Mouse (Mus musculus): ENCODE results near the gene Mrpl47. TPM values are rescaled to one million over a fixed set of nuclear protein-coding genes. Genes with fewer than 3 reads are reported as not detected.
A peak's percentile ranks its signal among the peaks of the same experiment; 100 is the strongest.
"Not testable (repeated sequence)": the region's sequence is repeated elsewhere in the genome, so short reads cannot be mapped to it uniquely, and the experiment has no call there.

Mrpl47 gene
- polyA plus RNA-seq, 2 experiments from 2014 or later = 14.0 to 28.8 TPM

DNA sequence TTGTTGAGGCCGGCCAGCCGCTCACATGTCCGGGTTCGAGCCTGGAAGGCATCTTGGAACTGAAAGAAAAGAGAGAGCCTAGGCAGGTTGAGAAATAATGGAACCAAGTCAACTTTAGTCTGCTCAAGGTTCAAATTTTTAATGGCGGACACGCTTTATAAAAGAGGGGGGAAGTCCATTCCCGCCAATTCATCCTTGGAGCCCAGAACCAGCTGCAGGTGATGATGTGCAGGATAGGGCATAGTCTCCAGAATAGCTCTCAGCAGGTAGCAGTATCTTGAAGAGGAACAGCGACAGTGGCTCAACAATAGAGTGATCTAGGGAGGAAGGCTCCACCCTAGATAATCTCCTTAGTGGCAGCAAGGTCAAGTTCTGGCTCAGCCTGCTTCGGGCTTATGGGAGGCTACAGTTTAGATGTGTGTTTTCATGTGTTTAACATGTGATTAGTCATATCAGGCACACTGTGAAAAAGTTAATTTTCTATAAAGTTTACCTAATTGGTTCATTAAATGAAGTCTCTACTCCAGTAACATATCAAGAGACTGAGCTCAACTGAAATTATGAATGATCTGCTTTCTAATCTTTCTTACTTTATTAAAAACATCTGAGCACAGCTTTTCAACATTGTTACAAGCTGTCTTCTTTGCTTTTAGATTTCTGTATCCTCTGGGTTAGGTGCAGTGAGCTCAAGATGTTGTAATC is 31.6 kb downstream of the Mrpl47 start, which contains the start of gene Actl6a:
TSS of gene Actl6a (plus strand) at position 652 of the 702 bp plus-strand sequence.
- ATAC-seq = not testable (repeated sequence)

DNA sequence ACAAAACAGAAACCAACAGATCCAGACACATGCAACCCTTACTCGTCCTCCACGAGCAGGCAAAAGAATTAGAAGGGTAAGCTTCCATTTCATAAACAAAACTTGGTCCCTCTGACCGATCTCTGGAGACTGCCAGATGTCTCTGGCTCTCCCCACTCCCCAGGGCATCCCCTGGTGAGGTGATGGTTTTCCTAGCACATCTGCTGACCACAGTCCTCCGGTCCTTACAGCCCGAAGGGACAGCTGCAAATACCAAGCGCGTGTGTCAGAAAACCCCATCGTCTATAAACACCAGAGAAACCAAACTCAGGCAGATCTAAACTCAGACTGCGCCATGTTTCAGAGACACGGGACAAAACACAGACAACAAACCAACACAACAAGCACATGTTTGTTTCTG is 32.8 kb downstream of the Mrpl47 start:
- ATAC-seq = not testable (repeated sequence)

GRCm38 (mm10) chr3:32704021-32704420 is 33.4 kb downstream of the Mrpl47 start:
- not testable (repeated sequence) for ATAC-seq

GRCm38 (mm10) chr3:32698228-32698863 is 39.1 kb downstream of the Mrpl47 start:
- peak; percentile 77 for ATAC-seq

DNA sequence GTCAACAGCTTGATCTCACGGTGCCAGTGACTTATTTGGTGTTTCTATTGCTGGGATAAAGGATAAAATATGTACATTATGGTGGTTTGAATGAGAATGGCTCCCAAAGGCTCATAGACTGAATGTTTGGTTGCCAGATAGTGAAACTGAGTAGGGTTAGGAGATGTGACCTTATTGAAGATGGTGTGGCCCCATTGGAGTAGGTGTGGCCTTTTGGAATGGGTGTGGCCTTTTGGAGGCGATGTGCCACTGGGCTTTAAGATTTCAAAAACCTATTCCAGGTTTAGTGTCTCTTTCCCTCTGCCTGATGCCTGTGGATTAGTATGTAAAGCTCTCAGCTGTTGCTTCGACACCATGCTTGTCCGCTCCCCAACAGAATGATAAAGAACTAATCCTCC is 41.8 kb downstream of the Mrpl47 start:
- no peak for ATAC-seq

DNA sequence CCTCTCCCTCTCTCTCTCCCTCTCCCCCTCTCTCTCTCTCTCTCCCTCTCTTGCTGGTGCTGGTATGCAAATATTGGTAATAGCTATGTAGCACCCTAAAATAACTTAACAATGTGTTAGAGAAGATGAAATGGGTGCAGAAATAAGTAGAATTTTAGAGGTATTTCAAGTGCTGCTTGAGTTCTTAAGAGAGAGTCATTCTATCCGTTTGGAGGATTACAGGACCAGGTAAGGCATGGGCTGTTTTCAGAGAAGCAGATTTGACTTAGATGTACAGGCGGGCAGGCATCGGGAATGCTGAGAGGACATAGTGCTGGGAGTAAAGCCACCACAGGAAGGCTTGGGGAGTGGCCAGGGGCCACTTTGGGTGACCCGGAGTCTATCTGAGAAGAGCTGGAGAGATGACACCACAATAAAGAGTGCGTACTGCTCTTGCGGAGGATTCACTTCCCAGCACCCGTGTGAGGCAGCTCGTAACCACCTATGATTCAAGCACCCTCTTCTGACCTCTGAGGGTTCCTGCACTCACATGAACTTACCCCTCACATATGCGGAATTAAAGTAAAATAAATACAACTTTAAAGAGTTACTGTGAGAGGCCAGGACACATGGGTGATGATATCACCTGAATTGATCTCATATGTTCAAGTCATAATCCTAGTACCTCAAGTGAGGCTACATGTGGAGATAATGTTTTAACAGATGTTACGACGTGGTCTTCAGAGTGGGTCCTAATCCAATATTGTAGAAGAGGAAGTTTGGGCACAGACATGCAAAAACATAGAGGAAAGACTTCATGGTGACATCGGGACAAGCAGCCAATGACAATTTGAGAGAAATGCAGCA is 42.4 kb downstream of the Mrpl47 start:
- no peak for ATAC-seq

- no peak for ATAC-seq
These were observed 43.2 kb downstream of the Mrpl47 start for GRCm38 (mm10) chr3:32694211-32694610.

GRCm38 (mm10) chr3:32691841-32692240 is 45.6 kb downstream of the Mrpl47 start:
- no peak for ATAC-seq

- ATAC-seq = no peak
These were observed 46.5 kb downstream of the Mrpl47 start for GRCm38 (mm10) chr3:32690901-32691300.

DNA sequence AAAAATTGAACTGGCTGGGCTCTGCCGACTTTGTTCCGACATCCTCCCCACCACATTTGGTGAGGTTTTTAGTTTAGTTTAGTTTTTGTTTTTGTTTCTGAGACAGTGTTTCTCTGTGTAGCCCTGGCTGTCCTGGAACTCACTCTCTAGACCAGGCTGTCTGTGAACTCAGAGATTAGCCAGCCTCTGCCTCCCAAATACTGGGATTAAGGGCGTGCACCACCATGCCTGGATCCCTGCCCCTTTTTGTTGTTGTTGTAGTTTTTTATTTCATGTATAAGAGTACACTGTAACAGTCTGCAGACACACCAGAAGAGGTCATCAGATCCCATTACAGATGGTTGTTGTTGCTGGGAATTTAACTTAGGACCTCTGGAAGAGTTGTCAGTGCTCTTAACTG is 47.4 kb downstream of the Mrpl47 start:
- no peak for ATAC-seq

DNA sequence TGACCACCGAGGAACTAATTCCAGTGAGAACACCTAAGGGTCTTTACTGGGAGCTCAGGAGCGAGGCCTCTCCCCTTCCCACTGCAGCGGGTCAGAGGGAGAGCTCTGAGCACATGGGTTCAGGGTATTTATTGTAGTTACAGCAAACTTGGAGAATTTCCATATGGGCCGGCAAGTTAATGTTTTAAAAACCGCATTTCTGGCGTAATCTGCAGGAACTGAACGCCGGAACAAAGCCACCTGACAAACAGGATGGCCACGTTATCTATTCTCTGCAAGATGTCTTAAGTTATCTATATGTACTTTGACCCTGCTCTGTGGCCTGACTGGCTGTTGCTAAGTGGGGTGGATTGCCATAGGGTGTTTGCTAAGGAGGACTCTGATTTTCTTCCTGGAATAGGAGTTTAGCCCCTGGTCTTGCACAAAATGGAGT is 47.8 kb downstream of the Mrpl47 start:
- no peak for ATAC-seq

DNA sequence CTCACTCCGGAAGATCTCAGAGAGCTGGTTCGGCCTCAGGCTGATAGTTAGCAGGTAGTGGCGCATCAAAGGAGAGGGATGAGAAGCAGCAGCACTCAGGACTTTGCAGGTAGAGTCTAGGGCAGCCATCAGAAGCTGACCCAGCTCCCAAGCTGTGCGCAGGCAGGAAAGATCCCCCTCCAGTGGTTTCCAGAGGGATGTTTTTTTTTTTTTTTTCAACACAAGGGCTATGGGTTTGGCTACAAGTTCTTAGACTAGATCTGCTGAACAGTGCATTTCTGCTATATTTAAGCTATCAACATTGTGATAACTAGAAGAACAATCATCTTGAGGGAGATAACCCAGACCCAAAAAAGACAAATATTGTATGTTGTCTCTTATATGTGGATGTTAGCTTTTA is 50.2 kb downstream of the Mrpl47 start:
- ATAC-seq = no peak

GRCm38 (mm10) chr3:32686537-32686936 is 50.9 kb downstream of the Mrpl47 start:
- no peak for ATAC-seq

GRCm38 (mm10) chr3:32684631-32685030 is 52.8 kb downstream of the Mrpl47 start:
- no peak for ATAC-seq

- ATAC-seq = no peak
These were observed 54.4 kb downstream of the Mrpl47 start for GRCm38 (mm10) chr3:32682910-32683531.

GRCm38 (mm10) chr3:32676393-32676792 is 61.0 kb downstream of the Mrpl47 start:
- ATAC-seq = no peak

Other genes starting within 250 kb of the Mrpl47 start
- under 1 TPM; 0.46 to 0.52 TPM for gene Kcnmb3, start 245.4 kb downstream of the Mrpl47 start, polyA plus RNA-seq (2017; shearing (Covaris generic))
- gene Zfp639, start 227.3 kb downstream of the Mrpl47 start, polyA plus RNA-seq (2017; shearing (Covaris generic)) = 10 to 100 TPM; 24.1 to 26.4 TPM
- gene Mfn1, start 208.1 kb downstream of the Mrpl47 start, polyA plus RNA-seq (2017; shearing (Covaris generic)) = 1 to 10 TPM; 6.1 to 9.9 TPM
- gene Gnb4, start 121.0 kb downstream of the Mrpl47 start, polyA plus RNA-seq (2017; shearing (Covaris generic)) = 10 to 100 TPM; 21.7 to 28.6 TPM
- gene Actl6a, start 31.3 kb downstream of the Mrpl47 start, polyA plus RNA-seq (2017; shearing (Covaris generic)) = 100 to 1,000 TPM in 1 of 2 experiments, 10 to 100 TPM in 1; 89.6 to 104 TPM
- 100 to 1,000 TPM; 277 to 281 TPM for gene Ndufb5, start 615 bp downstream of the Mrpl47 start, polyA plus RNA-seq (2017; shearing (Covaris generic))
- gene Usp13, start 79.9 kb upstream of the Mrpl47 start, polyA plus RNA-seq (2017; shearing (Covaris generic)) = not detected